In genomic region chr10:83878745-83879144, GRCm38 (mm10) we compare ENCODE assay signal across 16 mouse cellular contexts.
"Had no signal": no experiment of that assay in that cellular context is flagged by ENCODE, and none has a peak within 500 bp of the region (broad histone marks: within the 10 kb centered on the region; RNA-seq: fewer than 3 reads in every experiment).

No protein-coding gene starts in this region.

- H3K4me2 ChIP-seq: lung, embryonic 15.5 days; midbrain, embryonic 11.5 days; midbrain, embryonic 13.5 days; midbrain, embryonic 15.5 days; neural tube, embryonic 12.5 days; stomach, embryonic 15.5 days had no signal

- H3K27me3 ChIP-seq: lung, embryonic 15.5 days; midbrain, embryonic 13.5 days; midbrain, embryonic 15.5 days; neural tube, embryonic 12.5 days; stomach, embryonic 15.5 days had no signal

- H3K36me3 ChIP-seq: lung, embryonic 15.5 days; midbrain, embryonic 13.5 days; midbrain, embryonic 15.5 days; neural tube, embryonic 12.5 days; stomach, embryonic 15.5 days had no signal

- H3K4me3 ChIP-seq: lung, embryonic 15.5 days; megakaryocyte, embryonic 14.5 days; midbrain, embryonic 13.5 days; midbrain, embryonic 15.5 days; neural tube, embryonic 12.5 days; stomach, embryonic 15.5 days had no signal

- H3K27ac ChIP-seq: lung, embryonic 15.5 days; macrophage; midbrain, embryonic 13.5 days; midbrain, embryonic 15.5 days; neural tube, embryonic 12.5 days; stomach, embryonic 15.5 days; stomach, postnatal 0 days had no signal

- H3K9me3 ChIP-seq: lung, embryonic 15.5 days; megakaryocyte, embryonic 14.5 days; midbrain, embryonic 13.5 days; midbrain, embryonic 15.5 days; neural tube, embryonic 12.5 days; stomach, embryonic 15.5 days had no signal

- H3K9ac ChIP-seq: lung, embryonic 15.5 days; midbrain, embryonic 13.5 days; midbrain, embryonic 15.5 days; neural tube, embryonic 12.5 days; stomach, embryonic 15.5 days had no signal

- ATAC-seq: lung, postnatal 0 days; midbrain, embryonic 13.5 days; midbrain, embryonic 15.5 days had no signal

- H3K4me1 ChIP-seq: megakaryocyte, embryonic 14.5 days; midbrain, embryonic 13.5 days; midbrain, embryonic 15.5 days; neural tube, embryonic 12.5 days; stomach, embryonic 15.5 days had no signal

- DNase-seq: lung, postnatal 14 days; lung, postnatal 36 days; right cerebral cortex, postnatal 14 days; thymus, adult 2 months; thymus, postnatal 25 days; thymus, postnatal 4 days had no signal
